ENCODE assay signal across 15 mouse cellular contexts in the genomic region with DNA sequence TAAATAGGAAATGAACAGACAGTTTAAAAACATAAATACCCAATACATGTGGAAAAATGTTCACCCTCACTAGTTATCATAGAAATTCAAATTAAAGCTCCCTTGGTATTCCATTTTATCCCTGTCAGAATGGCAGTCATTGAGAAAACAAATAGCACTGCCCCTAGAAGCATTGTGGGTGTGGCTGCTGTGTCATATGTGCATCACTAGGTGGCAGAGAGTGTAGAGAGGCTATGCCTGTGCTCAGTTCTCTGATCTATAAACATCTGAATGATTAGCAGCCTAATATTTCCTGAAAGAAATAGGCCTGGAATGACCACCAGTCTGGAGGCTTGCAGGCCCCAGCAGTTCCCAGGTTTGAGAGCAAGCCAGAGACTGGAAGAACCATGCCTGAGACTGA.
A peak's percentile ranks its signal among the peaks of the same experiment; 100 is the strongest.
DNase-seq lines count a peak whose midpoint lies in the region; ATAC-seq and TF ChIP-seq lines count a peak whose summit lies in the region.
"Had no signal": no experiment of that assay in that cellular context is flagged by ENCODE, and none has a peak within 500 bp of the region (broad histone marks: within the 10 kb centered on the region; RNA-seq: fewer than 3 reads in every experiment).

No protein-coding gene starts in this region.

- H3K4me1 ChIP-seq in forebrain, embryonic 14.5 days (ENCODE audit: control insufficient read depth, insufficient read depth, low read length) = no peaks in the 10 kb centered on the region

- no peak overlapping the region for H3K4me2 ChIP-seq in forebrain, embryonic 14.5 days (ENCODE audit: low read length)
- H3K4me2 ChIP-seq: heart, embryonic 11.5 days had no signal

- H3K27me3 ChIP-seq in forebrain, embryonic 14.5 days (replicated peaks; ENCODE audit: control insufficient read depth, insufficient read depth, low read length) = no peaks in the 10 kb centered on the region

- no peaks in the 10 kb centered on the region for H3K9me3 ChIP-seq in forebrain, embryonic 14.5 days (replicated peaks; ENCODE audit: control insufficient read depth, low read length)

- H3K9ac ChIP-seq in forebrain, embryonic 14.5 days (ENCODE audit: low read length) = no peak overlapping the region

- ATAC-seq in forebrain, embryonic 14.5 days = no peak

- no peak for DNase-seq in gastrocnemius, adult 2 months
- no peak for DNase-seq in gastrocnemius, postnatal 25 days
- DNase-seq in layer of hippocampus, adult 2 months (ENCODE audit: low spot score in 2 of 2) = no peak
- DNase-seq in layer of hippocampus, adult 9-11 months = no peak
- peak; percentile 35 for DNase-seq in thymus, postnatal 14 days
- DNase-seq in thymus, adult 18-20 months = no peak
- DNase-seq in spleen, adult 18-20 months = no peak
- no peak for DNase-seq in forebrain, embryonic 14.5 days (ENCODE audit: low spot score)
- DNase-seq: cerebellum, adult 9-10 months; gastrocnemius, postnatal 10 days; heart, postnatal 36 days; midbrain, embryonic 14.5 days; retina, postnatal 1 day; thymus, postnatal 36 days had no signal

- no peak overlapping the region for H3K27ac ChIP-seq in gastrocnemius, adult 2 months
- H3K27ac ChIP-seq in layer of hippocampus, adult 2 months = no peak overlapping the region
- H3K27ac ChIP-seq in forebrain, embryonic 14.5 days (ENCODE audit: low read depth, low read length) = no peak overlapping the region

- H3K4me3 ChIP-seq in gastrocnemius, adult 2 months = no peak overlapping the region
- no peak overlapping the region for H3K4me3 ChIP-seq in layer of hippocampus, adult 2 months
- H3K4me3 ChIP-seq in forebrain, embryonic 14.5 days (ENCODE audit: low read depth, low read length) = no peak overlapping the region

- TF ChIP-seq CTCF in gastrocnemius, adult 2 months (IDR thresholded peaks at IDR 0.05) = peak; percentile 18; the same call in 1 of the 2 replicates
- peak; percentile 60 for TF ChIP-seq CTCF in layer of hippocampus, adult 2 months (conservative IDR thresholded peaks at IDR 0.05)

- H3K36me3 ChIP-seq in forebrain, embryonic 14.5 days (ENCODE audit: control insufficient read depth, insufficient read depth, low read length) = no peaks in the 10 kb centered on the region

- intact Hi-C loops in gastrocnemius, adult 2 months (cut with DNase I) = no loop called here
